Mouse (Mus musculus) heart, embryonic 15.5 days (tissue): ENCODE results near the gene Tubgcp3. TPM values are rescaled to one million over a fixed set of nuclear protein-coding genes. Genes with fewer than 3 reads are reported as not detected.
"Not testable (repeated sequence)": the region's sequence is repeated elsewhere in the genome, so short reads cannot be mapped to it uniquely, and the experiment has no call there.

Experiments
- ATAC-seq: fragments of 200-750 bp; cut with Nextera tagmentation; replicated peaks from 2 replicates; pipeline ENCODE4 v1.8.0; 2017; ENCODE audit warnings: low read depth, moderate TSS enrichment; ENCODE audit not compliant: insufficient number of reproducible peaks, insufficient read depth, low FRiP score
- H3K27ac ChIP-seq: fragments of 300-500 bp; sonication (generic); 2 replicates; pipeline ENCODE4 v1.5.1; 2015; ENCODE audit warnings: mild to moderate bottlenecking, inconsistent platforms
- H3K27me3 ChIP-seq: fragments of 300-500 bp; sonication (generic); 2 replicates; pipeline ENCODE4 v1.6.1; 2015; ENCODE audit warnings: inconsistent platforms
- H3K36me3 ChIP-seq: fragments of 300-500 bp; sonication (generic); 2 replicates; pipeline ENCODE4 v1.6.1; 2015; ENCODE audit warnings: mild to moderate bottlenecking, inconsistent platforms
- H3K4me1 ChIP-seq: fragments of 300-500 bp; sonication (generic); replicated peaks from 2 replicates; pipeline ENCODE4 v1.6.1; 2015; ENCODE audit warnings: inconsistent platforms
- H3K4me2 ChIP-seq: fragments of 300-500 bp; sonication (generic); 2 replicates; pipeline ENCODE4 v1.6.1; 2015; ENCODE audit warnings: inconsistent platforms, mild to moderate bottlenecking, moderate library complexity
- H3K4me3 ChIP-seq: fragments of 300-500 bp; sonication (generic); 2 replicates; pipeline ENCODE4 v1.5.1; 2015; ENCODE audit warnings: mild to moderate bottlenecking, inconsistent platforms
- H3K9ac ChIP-seq: fragments of 300-500 bp; sonication (generic); 2 replicates; pipeline ENCODE4 v1.6.1; 2015; ENCODE audit warnings: mild to moderate bottlenecking, inconsistent platforms
- H3K9me3 ChIP-seq: fragments of 300-500 bp; sonication (generic); replicated peaks from 2 replicates; pipeline ENCODE4 v1.6.1; 2016; ENCODE audit warnings: inconsistent platforms
- WGBS: fragments of 180-500 bp; shearing (Covaris S2); methylation state at CpG from one replicate; pipeline ENCODE4 v1.1.7; 2015; ENCODE audit warnings: mixed read lengths; 5-methylcytosine and 5-hydroxymethylcytosine counted together
- polyA plus RNA-seq: library from polyadenylated mRNA; unstranded; fragments of >200 nt; fragmentation: Nextera tagmentation; extraction: Ambion mirVana; gene quantifications from 2 replicates; pipeline ENCODE4 v1.2.1, GENCODE M21; 2015

Gene Tubgcp3
- polyA plus RNA-seq, 1 experiment from 2014 or later, result 21.9 TPM

- Histone ChIP-seq H3K27ac (no peak overlapping the region), H3K4me1 (peaks cover 20% of the 10 kb centered on the region), H3K4me3 (no peak overlapping the region), H3K9ac (no peak overlapping the region), H3K27me3 (peaks cover 9% of the 10 kb centered on the region; the same call in 1 of the 2 replicates), H3K9me3 (no peaks in the 10 kb centered on the region), H3K4me2 (no peak overlapping the region), H3K36me3 (no peaks in the 10 kb centered on the region)
- 86% methylated on average over 6 of the region's 6 CpGs for WGBS
- no peak for ATAC-seq
These were observed 3.2 kb downstream of the Tubgcp3 start for GRCm38 (mm10) chr8:12668832-12669231.

- not testable (repeated sequence) for ATAC-seq, H3K9ac ChIP-seq, H3K4me2 ChIP-seq, H3K36me3 ChIP-seq, H3K4me3 ChIP-seq, H3K27me3 ChIP-seq, H3K27ac ChIP-seq, H3K9me3 ChIP-seq
- peaks cover 11% of the 10 kb centered on the region for H3K4me1 ChIP-seq
- WGBS, result 69% methylated on average over 3 of the region's 3 CpGs
These were observed 5.5 kb downstream of the Tubgcp3 start for GRCm38 (mm10) chr8:12666530-12666929.

- no peak overlapping the region for H3K4me3 ChIP-seq
- H3K9ac ChIP-seq, result no peak overlapping the region
- H3K36me3 ChIP-seq, result peaks cover 23% of the 10 kb centered on the region
- H3K27ac ChIP-seq, result no peak overlapping the region
- no peaks in the 10 kb centered on the region for H3K9me3 ChIP-seq
- no peak overlapping the region for H3K4me2 ChIP-seq
- H3K4me1 ChIP-seq, result no peaks in the 10 kb centered on the region
- no peaks in the 10 kb centered on the region for H3K27me3 ChIP-seq
- WGBS, result 76% methylated on average over 5 of the region's 5 CpGs
- no peak for ATAC-seq
These were observed 9.0 kb downstream of the Tubgcp3 start for GRCm38 (mm10) chr8:12663105-12663456.

GRCm38 (mm10) chr8:12662375-12663104, 9.5 kb downstream of the Tubgcp3 start:
- 74% methylated on average over 4 of the region's 4 CpGs for WGBS
- no peak overlapping the region for H3K4me2 ChIP-seq
- no peak for ATAC-seq

GRCm38 (mm10) chr8:12657411-12657810, 14.6 kb downstream of the Tubgcp3 start:
- H3K36me3 ChIP-seq, result peaks cover 72% of the 10 kb centered on the region

More at GRCm38 (mm10) chr8:12662375-12663104, 9.5 kb downstream of the Tubgcp3 start:
- no peak overlapping the region for H3K27ac ChIP-seq
- no peak overlapping the region for H3K9ac ChIP-seq
- H3K36me3 ChIP-seq, result peaks cover 27% of the 10 kb centered on the region
- no peaks in the 10 kb centered on the region for H3K4me1 ChIP-seq
- no peaks in the 10 kb centered on the region for H3K9me3 ChIP-seq
- H3K27me3 ChIP-seq, result no peaks in the 10 kb centered on the region
- H3K4me3 ChIP-seq, result no peak overlapping the region

GRCm38 (mm10) chr8:12651246-12651645, 20.8 kb downstream of the Tubgcp3 start:
- Histone ChIP-seq H3K4me1 (peaks cover 2% of the 10 kb centered on the region; the same call in 1 of the 2 replicates), H3K9me3 (no peaks in the 10 kb centered on the region), H3K4me3 (no peak overlapping the region), H3K27ac (no peak overlapping the region), H3K4me2 (no peak overlapping the region), H3K36me3 (peaks cover 68% of the 10 kb centered on the region), H3K27me3 (no peaks in the 10 kb centered on the region), H3K9ac (no peak overlapping the region)
- no peak for ATAC-seq
- WGBS, result 66% methylated on average over 4 of the region's 4 CpGs

More at GRCm38 (mm10) chr8:12657411-12657810, 14.6 kb downstream of the Tubgcp3 start:
- no peaks in the 10 kb centered on the region for H3K27me3 ChIP-seq
- no peak overlapping the region for H3K4me3 ChIP-seq
- no peaks in the 10 kb centered on the region for H3K4me1 ChIP-seq
- no peak overlapping the region for H3K9ac ChIP-seq
- no peak overlapping the region for H3K27ac ChIP-seq
- 94% methylated on average over 16 of the region's 16 CpGs for WGBS
- H3K9me3 ChIP-seq, result no peaks in the 10 kb centered on the region
- no peak overlapping the region for H3K4me2 ChIP-seq
- ATAC-seq, result no peak

GRCm38 (mm10) chr8:12650495-12650894, 21.6 kb downstream of the Tubgcp3 start:
- Histone ChIP-seq H3K4me2 (no peak overlapping the region), H3K4me3 (no peak overlapping the region), H3K9me3 (no peaks in the 10 kb centered on the region), H3K27ac (no peak overlapping the region), H3K36me3 (peaks cover 61% of the 10 kb centered on the region), H3K4me1 (peaks cover 2% of the 10 kb centered on the region; the same call in 1 of the 2 replicates), H3K27me3 (no peaks in the 10 kb centered on the region), H3K9ac (no peak overlapping the region)
- 85% methylated on average over 4 of the region's 4 CpGs for WGBS
- ATAC-seq, result no peak

- Histone ChIP-seq H3K27me3 (no peaks in the 10 kb centered on the region), H3K36me3 (peaks cover 48% of the 10 kb centered on the region), H3K27ac (no peak overlapping the region), H3K4me2 (no peak overlapping the region), H3K4me3 (no peak overlapping the region), H3K9ac (no peak overlapping the region), H3K4me1 (peaks cover 2% of the 10 kb centered on the region; the same call in 1 of the 2 replicates), H3K9me3 (no peaks in the 10 kb centered on the region)
- no peak for ATAC-seq
- 84% methylated on average over 4 of the region's 4 CpGs for WGBS
These were observed 23.1 kb downstream of the Tubgcp3 start for GRCm38 (mm10) chr8:12648951-12649350.

- peaks cover 32% of the 10 kb centered on the region for H3K36me3 ChIP-seq
- no peaks in the 10 kb centered on the region for H3K9me3 ChIP-seq
- WGBS, result 70% methylated on average over 4 of the region's 4 CpGs
These were observed 25.5 kb downstream of the Tubgcp3 start for GRCm38 (mm10) chr8:12646536-12646935.

GRCm38 (mm10) chr8:12644894-12645293, 27.2 kb downstream of the Tubgcp3 start:
- no peak for ATAC-seq
- no peak overlapping the region for H3K4me3 ChIP-seq
- H3K4me2 ChIP-seq, result no peak overlapping the region
- no peak overlapping the region for H3K27ac ChIP-seq
- H3K9ac ChIP-seq, result no peak overlapping the region
- no peaks in the 10 kb centered on the region for H3K27me3 ChIP-seq
- WGBS, result 50% methylated on average over 7 of the region's 7 CpGs
- H3K36me3 ChIP-seq, result peaks cover 45% of the 10 kb centered on the region
- no peaks in the 10 kb centered on the region for H3K4me1 ChIP-seq
- no peaks in the 10 kb centered on the region for H3K9me3 ChIP-seq

More at GRCm38 (mm10) chr8:12646536-12646935, 25.5 kb downstream of the Tubgcp3 start:
- no peak overlapping the region for H3K27ac ChIP-seq
- H3K27me3 ChIP-seq, result no peaks in the 10 kb centered on the region
- H3K9ac ChIP-seq, result no peak overlapping the region
- no peak overlapping the region for H3K4me2 ChIP-seq
- peaks cover 2% of the 10 kb centered on the region; the same call in 1 of the 2 replicates for H3K4me1 ChIP-seq
- H3K4me3 ChIP-seq, result no peak overlapping the region
- no peak for ATAC-seq

- Histone ChIP-seq H3K9ac (no peak overlapping the region), H3K4me1 (no peaks in the 10 kb centered on the region), H3K4me3 (no peak overlapping the region), H3K27ac (no peak overlapping the region), H3K9me3 (no peaks in the 10 kb centered on the region), H3K27me3 (no peaks in the 10 kb centered on the region), H3K4me2 (no peak overlapping the region), H3K36me3 (peaks cover 45% of the 10 kb centered on the region)
- no peak for ATAC-seq
- 78% methylated on average over 8 of the region's 8 CpGs for WGBS
These were observed 27.7 kb downstream of the Tubgcp3 start for GRCm38 (mm10) chr8:12644341-12644740.

- Histone ChIP-seq H3K27me3 (no peaks in the 10 kb centered on the region), H3K4me3 (no peak overlapping the region), H3K27ac (no peak overlapping the region), H3K9me3 (no peaks in the 10 kb centered on the region), H3K4me1 (no peaks in the 10 kb centered on the region), H3K4me2 (no peak overlapping the region), H3K9ac (no peak overlapping the region), H3K36me3 (peaks cover 41% of the 10 kb centered on the region)
- WGBS, result 87% methylated on average over 6 of the region's 6 CpGs
- no peak for ATAC-seq
These were observed 30.5 kb downstream of the Tubgcp3 start for GRCm38 (mm10) chr8:12641527-12641926.
